Mouse (Mus musculus): Measurements from ENCODE around the gene Hist2h3c2. TPM values are rescaled to one million over a fixed set of nuclear protein-coding genes. Genes with fewer than 3 reads are reported as not detected.

Hist2h3c2 gene
- 1.7 TPM for total RNA-seq (2023)

GRCm38 (mm10) chr3:96238954-96239793 lies at the start of gene Hist2h3c2:
Gene Hist2h3c2 (minus strand): TSS chr3:96239127.

GRCm38 (mm10) chr3:96269511-96270474 lies 30.9 kb upstream of the Hist2h3c2 start, which contains the start of gene Hist2h2bb:
Gene Hist2h2bb (plus strand): TSS chr3:96269752.

GRCm38 (mm10) chr3:96268051-96268775 lies 29.3 kb upstream of the Hist2h3c2 start, which contains the start of gene Hist2h3b:
Gene Hist2h3b (plus strand): TSS chr3:96268654.

GRCm38 (mm10) chr3:96262979-96263550 lies 24.1 kb upstream of the Hist2h3c2 start, which contains the start of gene Hist2h4:
Gene Hist2h4 (minus strand): TSS chr3:96263311.

GRCm38 (mm10) chr3:96246427-96246856 lies 7.5 kb upstream of the Hist2h3c2 start, which contains the start of gene Hist2h3c1:
Gene Hist2h3c1 (plus strand): TSS chr3:96246685.

GRCm38 (mm10) chr3:96245003-96245886 lies 6.3 kb upstream of the Hist2h3c2 start, which contains the start of gene Hist2h2aa1:
Gene Hist2h2aa1 (plus strand): TSS chr3:96245497.

GRCm38 (mm10) chr3:96239949-96240798 lies 1.2 kb upstream of the Hist2h3c2 start, which contains the start of gene Hist2h2aa2:
Gene Hist2h2aa2 (minus strand): TSS chr3:96240276.

GRCm38 (mm10) chr3:96220765-96221639 lies 17.9 kb downstream of the Hist2h3c2 start, which contains the start of the genes Hist2h2ac and Hist2h2be:
Gene Hist2h2ac (minus strand): TSS chr3:96220880.
Gene Hist2h2be (plus strand): TSS chr3:96221119.

GRCm38 (mm10) chr3:96219661-96220130 lies 19.2 kb downstream of the Hist2h3c2 start, which contains the start of the genes Bola1 and Hist2h2ab:
Gene Bola1 (minus strand): TSS chr3:96219709.
Gene Hist2h2ab (plus strand): TSS chr3:96219865.

Other genes starting within 250 kb of the Hist2h3c2 start
- 21.9 TPM for gene Plekho1, start 243.1 kb downstream of the Hist2h3c2 start, total RNA-seq (2023)
- gene Vps45, start 180.7 kb downstream of the Hist2h3c2 start, total RNA-seq (2023) = 15.1 TPM
- 20.8 TPM for gene Otud7b, start 134.6 kb downstream of the Hist2h3c2 start, total RNA-seq (2023)
- 0.74 TPM for gene Mtmr11, start 77.1 kb downstream of the Hist2h3c2 start, total RNA-seq (2023)
- 80.5 TPM for gene Sf3b4, start 66.8 kb downstream of the Hist2h3c2 start, total RNA-seq (2023)
- gene Sv2a, start 58.0 kb downstream of the Hist2h3c2 start, total RNA-seq (2023) = 5.0 TPM
- gene Bola1, start 19.4 kb downstream of the Hist2h3c2 start, total RNA-seq (2023) = 11.2 TPM
- 7.9 TPM for gene Hist2h2ab, start 19.3 kb downstream of the Hist2h3c2 start, total RNA-seq (2023)
- gene Hist2h2ac, start 18.2 kb downstream of the Hist2h3c2 start, total RNA-seq (2023) = 55.5 TPM
- 2.7 TPM for gene Hist2h2be, start 18.0 kb downstream of the Hist2h3c2 start, total RNA-seq (2023)
- gene Hist2h2aa2, start 1.1 kb upstream of the Hist2h3c2 start, total RNA-seq (2023) = 319 TPM
- 4.3 TPM for gene Hist2h2aa1, start 6.4 kb upstream of the Hist2h3c2 start, total RNA-seq (2023)
- not detected for gene Hist2h3c1, start 7.6 kb upstream of the Hist2h3c2 start, total RNA-seq (2023)
- gene Hist2h4, start 24.2 kb upstream of the Hist2h3c2 start, total RNA-seq (2023) = 40.0 TPM
- gene Hist2h3b, start 29.5 kb upstream of the Hist2h3c2 start, total RNA-seq (2023) = 57.8 TPM
- 143 TPM for gene Hist2h2bb, start 30.6 kb upstream of the Hist2h3c2 start, total RNA-seq (2023)
- gene Fcgr1, start 54.8 kb upstream of the Hist2h3c2 start, total RNA-seq (2023) = 0.77 TPM
- not detected for gene BC107364, start 213.2 kb upstream of the Hist2h3c2 start, total RNA-seq (2023)

Data from CD4-positive naive resting alpha-beta T cell, adult 57 days (primary cell).